Mouse (Mus musculus) adrenal gland, postnatal 25 days (tissue): ENCODE data around the gene Magee2. TPM values are rescaled to one million over a fixed set of nuclear protein-coding genes. Genes with fewer than 3 reads are reported as not detected.
"Not testable (repeated sequence)": the region's sequence is repeated elsewhere in the genome, so short reads cannot be mapped to it uniquely, and the experiment has no call there.

ENCODE experiments used
- DNase-seq: peaks from one replicate; pipeline ENCODE4 v3.0.0; 2021; ENCODE audit warnings: mixed read lengths
- long read RNA-seq: library from polyadenylated mRNA; stranded (forward); transcript quantifications from one replicate; pipeline ENCODE4 v2.0.0, GENCODE M21; 2021
- total RNA-seq: library from RNA; stranded (reverse); gene quantifications from 2 replicates; pipeline ENCODE4 v1.2.3, GENCODE M21; 2021

Magee2 gene
- 0.21 TPM in 1 of 2 replicates, not detected in the other for total RNA-seq
- long read RNA-seq = 0 reads

GRCm38 (mm10) chrX:104856751-104857341 lies at the start of gene Magee2:
Gene Magee2, minus strand, starts transcription at chrX:104857267.
- DNase-seq = peak; percentile 16

- DNase-seq = no peak
Observed at GRCm38 (mm10) chrX:104853610-104854009, 3.5 kb downstream of the Magee2 start.

GRCm38 (mm10) chrX:104817583-104817982 lies 39.5 kb downstream of the Magee2 start:
- not testable (repeated sequence) for DNase-seq

- not testable (repeated sequence) for DNase-seq
Observed at GRCm38 (mm10) chrX:104816987-104817386, 40.1 kb downstream of the Magee2 start.

GRCm38 (mm10) chrX:104813704-104814103 lies 43.4 kb downstream of the Magee2 start:
- not testable (repeated sequence) for DNase-seq

Other genes starting within 250 kb of the Magee2 start
- 2.0 and 2.6 TPM in 2 replicates for gene Zdhhc15, start 186.2 kb downstream of the Magee2 start, total RNA-seq
- 19.3 and 19.4 TPM in 2 replicates for gene Pbdc1, start 222.5 kb upstream of the Magee2 start, total RNA-seq